Mouse (Mus musculus): ENCODE results near the gene Uox.

DNA sequence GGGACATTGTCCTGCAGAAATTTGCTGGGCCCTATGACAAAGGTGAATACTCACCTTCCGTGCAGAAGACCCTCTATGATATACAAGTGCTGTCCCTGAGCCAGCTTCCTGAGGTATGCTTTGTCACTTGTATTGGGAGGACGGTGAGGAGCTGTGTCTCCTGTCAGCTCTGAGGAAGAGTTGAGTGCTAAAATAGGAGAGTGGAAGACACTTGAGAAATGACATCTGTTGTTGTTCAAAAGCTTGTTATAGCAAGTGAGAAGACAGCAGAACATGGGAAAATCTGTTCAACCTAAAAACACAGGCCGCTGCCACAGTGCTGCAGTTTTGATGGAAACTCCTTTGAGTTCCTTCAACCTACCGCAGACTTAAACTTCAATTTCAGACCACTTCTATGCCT, 55.5 kb downstream of the Uox start:
- TF ChIP-seq POLR2A (IDR thresholded peaks at IDR 0.05; ENCODE audit: extremely low read depth, insufficient read depth, low read length) (no peak), CTCF (IDR thresholded peaks at IDR 0.05; ENCODE audit: low read depth, low read length) (no peak)
